Mouse (Mus musculus): ENCODE measurements around the gene Nxpe3.
A peak's percentile ranks its signal among the peaks of the same experiment; 100 is the strongest.
"Not testable (repeated sequence)": the region's sequence is repeated elsewhere in the genome, so short reads cannot be mapped to it uniquely, and the experiment has no call there.

Gene Nxpe3

GRCm38 (mm10) chr16:55837653-55838052, 57.4 kb downstream of the Nxpe3 start:
- DNase-seq (ENCODE audit: low read depth, low spot score) = not testable (repeated sequence)

GRCm38 (mm10) chr16:55837168-55837567, 57.9 kb downstream of the Nxpe3 start:
- no peak for DNase-seq (ENCODE audit: low read depth, low spot score)

- no peak for DNase-seq (ENCODE audit: low read depth, low spot score)
Observed at GRCm38 (mm10) chr16:55835798-55836197, 59.3 kb downstream of the Nxpe3 start.

GRCm38 (mm10) chr16:55832617-55833016, 62.5 kb downstream of the Nxpe3 start:
- DNase-seq (ENCODE audit: low read depth, low spot score) = no peak

GRCm38 (mm10) chr16:55832040-55832439, 63.0 kb downstream of the Nxpe3 start:
- DNase-seq (ENCODE audit: low read depth, low spot score) = no peak

- DNase-seq (ENCODE audit: low read depth, low spot score) = no peak
Observed at GRCm38 (mm10) chr16:55831451-55831850, 63.6 kb downstream of the Nxpe3 start.

GRCm38 (mm10) chr16:55823398-55824155, 71.5 kb downstream of the Nxpe3 start:
- no peak for DNase-seq (ENCODE audit: low read depth, low spot score)

GRCm38 (mm10) chr16:55822741-55823397, 72.2 kb downstream of the Nxpe3 start:
- DNase-seq (ENCODE audit: low read depth, low spot score) = no peak

- peak; percentile 43 for DNase-seq (ENCODE audit: low read depth, low spot score)
Observed at GRCm38 (mm10) chr16:55821997-55822740, 72.9 kb downstream of the Nxpe3 start.

- no peak for DNase-seq (ENCODE audit: low read depth, low spot score)
Observed at GRCm38 (mm10) chr16:55821571-55821981, 73.5 kb downstream of the Nxpe3 start.

GRCm38 (mm10) chr16:55820916-55821570, 74.0 kb downstream of the Nxpe3 start:
- no peak for DNase-seq (ENCODE audit: low read depth, low spot score)

GRCm38 (mm10) chr16:55820161-55820915, 74.7 kb downstream of the Nxpe3 start:
- DNase-seq (ENCODE audit: low read depth, low spot score) = no peak

GRCm38 (mm10) chr16:55819186-55819861, 75.8 kb downstream of the Nxpe3 start:
- DNase-seq (ENCODE audit: low read depth, low spot score) = no peak

- DNase-seq (ENCODE audit: low read depth, low spot score) = no peak
Observed at GRCm38 (mm10) chr16:55817717-55818515, 77.2 kb downstream of the Nxpe3 start.

- no peak for DNase-seq (ENCODE audit: low read depth, low spot score)
Observed at GRCm38 (mm10) chr16:55816202-55816941, 78.7 kb downstream of the Nxpe3 start.

GRCm38 (mm10) chr16:55815466-55815865, 79.6 kb downstream of the Nxpe3 start:
- no peak for DNase-seq (ENCODE audit: low read depth, low spot score)

GRCm38 (mm10) chr16:55814686-55815085, 80.4 kb downstream of the Nxpe3 start:
- no peak for DNase-seq (ENCODE audit: low read depth, low spot score)

- no peak for DNase-seq (ENCODE audit: low read depth, low spot score)
Observed at GRCm38 (mm10) chr16:55813916-55814315, 81.2 kb downstream of the Nxpe3 start.

GRCm38 (mm10) chr16:55811792-55812191, 83.3 kb downstream of the Nxpe3 start:
- no peak for DNase-seq (ENCODE audit: low read depth, low spot score)

Data from brain, embryonic 18.5 days (tissue).